Comparison of ENCODE assay signal across 9 mouse cellular contexts in the genomic region with DNA sequence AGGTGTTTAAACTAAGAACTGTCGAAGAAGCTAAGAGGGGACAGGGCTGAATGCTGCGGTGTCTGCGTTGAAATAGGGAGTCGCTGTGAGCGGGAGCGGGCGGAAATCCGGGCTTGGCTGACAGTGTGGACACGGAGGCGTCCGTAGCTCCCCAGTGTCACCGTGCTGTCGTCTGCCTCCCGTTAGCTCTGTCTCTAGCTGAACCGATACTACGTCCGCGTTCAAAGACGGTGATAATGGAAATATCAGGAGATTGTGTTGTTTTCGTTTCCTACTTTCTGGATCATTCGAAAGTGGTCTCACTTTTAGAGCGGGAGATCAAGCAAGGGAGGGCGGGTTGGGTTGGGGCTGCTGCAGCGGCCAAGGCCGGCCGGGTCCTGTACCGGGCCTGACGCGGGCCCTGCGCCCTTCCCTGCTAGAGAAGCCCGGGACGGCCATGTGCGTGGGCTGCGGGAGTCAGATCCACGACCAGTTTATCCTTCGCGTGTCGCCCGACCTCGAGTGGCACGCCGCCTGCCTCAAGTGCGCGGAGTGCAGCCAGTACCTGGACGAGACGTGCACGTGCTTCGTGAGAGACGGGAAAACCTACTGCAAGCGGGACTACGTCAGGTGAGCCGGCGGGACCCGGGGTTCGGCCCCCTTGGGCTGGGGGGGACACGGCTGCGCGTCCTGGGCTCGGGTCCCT. TPM values are rescaled to one million over a fixed set of nuclear protein-coding genes. Genes with fewer than 3 reads are reported as not detected.
A peak's percentile ranks its signal among the peaks of the same experiment; 100 is the strongest.
DNase-seq lines count a peak whose midpoint lies in the region; ATAC-seq and TF ChIP-seq lines count a peak whose summit lies in the region.
"Had no signal": no experiment of that assay in that cellular context is flagged by ENCODE, and none has a peak within 500 bp of the region (broad histone marks: within the 10 kb centered on the region; RNA-seq: fewer than 3 reads in every experiment).

No protein-coding gene starts in this region.

- TF ChIP-seq EP300 in heart, postnatal 0 days (IDR thresholded peaks at IDR 0.05; ENCODE audit: low read depth): no peak

- TF ChIP-seq CTCF in heart, postnatal 0 days (IDR thresholded peaks at IDR 0.05; ENCODE audit: low read depth): no peak

- no peaks in the 10 kb centered on the region for H3K36me3 ChIP-seq in heart, postnatal 0 days (replicated peaks; ENCODE audit: control insufficient read depth, insufficient read depth, low read length)
- H3K36me3 ChIP-seq in myocyte (ENCODE audit: control insufficient read depth, insufficient read depth): no peaks in the 10 kb centered on the region

- peak overlapping the region; percentile 47 for H3K4me3 ChIP-seq in heart, postnatal 0 days (ENCODE audit: low read depth, low read length)
- peak overlapping the region; percentile 42 for H3K4me3 ChIP-seq in myocyte

- H3K4me1 ChIP-seq in heart, postnatal 0 days (ENCODE audit: control insufficient read depth, insufficient read depth): peaks cover 15% of the 10 kb centered on the region; the same call in 1 of the 2 replicates

- peaks cover 98% of the 10 kb centered on the region for H3K27me3 ChIP-seq in heart, postnatal 0 days (ENCODE audit: control insufficient read depth, insufficient read depth, low read length)
- no peaks in the 10 kb centered on the region for H3K27me3 ChIP-seq in myocyte (ENCODE audit: control insufficient read depth, insufficient read depth, insufficient read length)

- peak; percentile 29 to 83 for DNase-seq in adrenal gland, adult (ENCODE audit: inconsistent age in 2 of 2, low spot score in 1 of 2)
- DNase-seq in adrenal gland, postnatal 4 days (ENCODE audit: low spot score in 2 of 2): no peak
- peak; percentile 30 for DNase-seq in urinary bladder, adult 2 months (ENCODE audit: low spot score)
- no peak for DNase-seq in urinary bladder, postnatal 10 days (ENCODE audit: low spot score)
- DNase-seq in heart, postnatal 0 days (ENCODE audit: low spot score): no peak
- peak; percentile 44 to 51 for DNase-seq in kidney, postnatal 25 days
- DNase-seq in left cerebral cortex, adult 9 months (ENCODE audit: low spot score in 2 of 2): no peak

- no peaks in the 10 kb centered on the region for H3K9me3 ChIP-seq in heart, postnatal 0 days (replicated peaks; ENCODE audit: control insufficient read depth, low read length)

- WGBS in heart, postnatal 0 days: 1% methylated on average over 59 of the region's 59 CpGs

- peak; percentile 38 for TF ChIP-seq POLR2A in myocyte (IDR thresholded peaks at IDR 0.05; ENCODE audit: insufficient read length, low read depth)

- no peak overlapping the region for H3K9ac ChIP-seq in heart, postnatal 0 days (replicated peaks; ENCODE audit: low read depth, low read length)

- H3K27ac ChIP-seq in heart, postnatal 0 days (ENCODE audit: low read depth): no peak overlapping the region

- H3ac ChIP-seq in myocyte (ENCODE audit: control insufficient read depth, insufficient read length): peak overlapping the region; percentile 41

- peak overlapping the region; percentile 64 for H3K4me2 ChIP-seq in heart, postnatal 0 days (ENCODE audit: low read depth, low read length)
- peak overlapping the region; percentile 76 for H3K4me2 ChIP-seq in myocyte (ENCODE audit: low read depth)

- no peaks in the 10 kb centered on the region for H3K79me2 ChIP-seq in myocyte (ENCODE audit: control insufficient read depth, insufficient read depth)

- ATAC-seq in heart, postnatal 0 days (ENCODE audit: insufficient read depth, low read depth): no peak

TF ChIP-seq in myocyte, 11 proteins besides CTCF, POLR2A, EP300 and RAD21:
- TF ChIP-seq MYOD1 (IDR thresholded peaks at IDR 0.05; ENCODE audit: control insufficient read depth in 1 of 3, insufficient read length in 2 of 3, low read depth in 2 of 3) (no peak), SRF (IDR thresholded peaks at IDR 0.05; ENCODE audit: control insufficient read depth, insufficient read length, low read depth) (no peak), REST (IDR thresholded peaks at IDR 0.05; ENCODE audit: insufficient read depth, insufficient read length) (no peak), MAX (IDR thresholded peaks at IDR 0.05; ENCODE audit: low read depth) (no peak), USF1 (IDR thresholded peaks at IDR 0.05; ENCODE audit: low read depth) (no peak), E2F4 (IDR thresholded peaks at IDR 0.05; ENCODE audit: insufficient read depth) (no peak), MYOG (IDR thresholded peaks at IDR 0.05; ENCODE audit: control insufficient read depth in 1 of 3, insufficient read depth in 1 of 3, insufficient read length in 2 of 3, low read depth in 2 of 3) (no peak), CEBPB (IDR thresholded peaks at IDR 0.05; ENCODE audit: insufficient read depth, poor library complexity, severe bottlenecking) (no peak), TCF3 (IDR thresholded peaks at IDR 0.05; ENCODE audit: insufficient read length, low read depth) (no peak), TCF12 (IDR thresholded peaks at IDR 0.05; ENCODE audit: insufficient read depth, poor library complexity, severe bottlenecking) (no peak), POLR2AphosphoS2 (IDR thresholded peaks at IDR 0.05; ENCODE audit: insufficient read length, low read depth) (no peak)

RNA-seq across cellular contexts. Expression of a gene that starts 3.4 kb away (rescaled TPM):
- total RNA-seq in adrenal gland, postnatal 4 days (2021): not detected
- polyA plus RNA-seq in urinary bladder, adult 2 months (2012; rRNA removed): 0.32 and 0.37 TPM in 2 replicates
- total RNA-seq in heart, postnatal 0 days (2014; rRNA removed; ENCODE audit: low replicate concordance): not detected in 2 replicates
- not detected in 2 replicates for polyA plus RNA-seq in heart, postnatal 0 days (2015; fragmentation: Nextera tagmentation; extraction: Ambion mirVana)
- 3.2 TPM for polyA plus RNA-seq in myocyte (2012; fragmentation: generic; extraction: Trizol)
- total RNA-seq: neutrophil, adult 5-6 weeks had no signal

RNA-seq across cellular contexts. Expression of a gene that starts 29.8 kb away (rescaled TPM):
- total RNA-seq in adrenal gland, postnatal 4 days (2021): 100 to 1,000 TPM; 408 to 465 TPM
- polyA plus RNA-seq in urinary bladder, adult 2 months (2012; rRNA removed): 93.4 and 107 TPM in 2 replicates
- 85.6 and 94.5 TPM in 2 replicates for total RNA-seq in heart, postnatal 0 days (2014; rRNA removed; ENCODE audit: low replicate concordance)
- polyA plus RNA-seq in heart, postnatal 0 days (2015; fragmentation: Nextera tagmentation; extraction: Ambion mirVana): 929 and 949 TPM in 2 replicates
- 98.3 TPM for polyA plus RNA-seq in myocyte (2012; fragmentation: generic; extraction: Trizol)

Comparison
In these comparisons a context has a peak if more than half of its experiments do, and no peak if none do; other contexts are left out.
1. DNase-seq: peak in adrenal gland, adult (2 of 2), urinary bladder, adult 2 months (single experiment) and kidney, postnatal 25 days (2 of 2); none in adrenal gland, postnatal 4 days (0 of 2), urinary bladder, postnatal 10 days (single experiment), heart, postnatal 0 days (single experiment) and left cerebral cortex, adult 9 months (0 of 2).